Mouse (Mus musculus) limb, embryonic 14.5 days (tissue): ENCODE measurements at regions not wholly inside any gene's neighbourhood (a gene's known extent, or its start where the extent isn't known, plus 50 kb on each side); places are given as distances from the start of the nearest gene placed in this dataset.

Experiments used
- ATAC-seq: fragments of 200-750 bp; cut with Nextera tagmentation; 2 replicates; pipeline ENCODE4 v1.8.0; 2017; ENCODE audit warnings: low read depth, moderate number of reproducible peaks, moderate TSS enrichment; ENCODE audit not compliant: low FRiP score
- DNase-seq: peaks from one replicate; pipeline ENCODE4 v3.0.0-alpha.2; 2015; ENCODE audit warnings: low spot score
- H3K27ac ChIP-seq: fragments of 300-500 bp; sonication (generic); replicated peaks from 2 replicates; pipeline ENCODE4 v1.5.1; 2014; ENCODE audit warnings: low read depth, mild to moderate bottlenecking, low read length, moderate library complexity, mixed read lengths
- H3K27me3 ChIP-seq: fragments of 300-500 bp; sonication (generic); 2 replicates; pipeline ENCODE4 v1.6.1; 2014; ENCODE audit warnings: low read length, mixed read lengths; ENCODE audit not compliant: control insufficient read depth, insufficient read depth
- H3K36me3 ChIP-seq: fragments of 300-500 bp; sonication (generic); 2 replicates; pipeline ENCODE4 v1.6.1; 2014; ENCODE audit warnings: mild to moderate bottlenecking, low read length, moderate library complexity, mixed read lengths; ENCODE audit not compliant: control insufficient read depth, insufficient read depth
- H3K4me1 ChIP-seq: fragments of 300-500 bp; sonication (generic); 2 replicates; pipeline ENCODE4 v1.6.1; 2014; ENCODE audit warnings: antibody characterized with exemption, low read length, mixed read lengths; ENCODE audit not compliant: control insufficient read depth, insufficient read depth
- H3K4me2 ChIP-seq: fragments of 300-500 bp; sonication (generic); replicated peaks from 2 replicates; pipeline ENCODE4 v1.6.1; 2014; ENCODE audit warnings: low read depth, mild to moderate bottlenecking, low read length, moderate library complexity; ENCODE audit not compliant: severe bottlenecking
- H3K4me3 ChIP-seq: fragments of 300-500 bp; sonication (generic); replicated peaks from 2 replicates; pipeline ENCODE4 v1.5.1; 2014; ENCODE audit warnings: low read length
- H3K9ac ChIP-seq: fragments of 300-500 bp; sonication (generic); 2 replicates; pipeline ENCODE4 v1.6.1; 2014; ENCODE audit warnings: mild to moderate bottlenecking, low read depth, low read length, moderate library complexity; ENCODE audit not compliant: severe bottlenecking
- H3K9me3 ChIP-seq: fragments of 300-500 bp; sonication (generic); 2 replicates; pipeline ENCODE4 v1.6.1; 2016; ENCODE audit warnings: low read length; ENCODE audit not compliant: control insufficient read depth
- POLR2A ChIP-seq: fragments of 200-500 bp; IDR thresholded peaks from 2 replicates; pipeline ENCODE4 v1.8.0; 2012; ENCODE audit warnings: inconsistent platforms, mild to moderate bottlenecking, moderate library complexity, borderline replicate concordance; ENCODE audit not compliant: insufficient read depth, insufficient read length; ENCODE audit errors: extremely low read depth
- WGBS: fragments of 180-500 bp; shearing (Covaris S2); extraction: QIAGEN DNeasy Blood & Tissue Kit; methylation state at CpG from one replicate; pipeline ENCODE4 v1.1.7; 2014; 5-methylcytosine and 5-hydroxymethylcytosine counted together

DNA sequence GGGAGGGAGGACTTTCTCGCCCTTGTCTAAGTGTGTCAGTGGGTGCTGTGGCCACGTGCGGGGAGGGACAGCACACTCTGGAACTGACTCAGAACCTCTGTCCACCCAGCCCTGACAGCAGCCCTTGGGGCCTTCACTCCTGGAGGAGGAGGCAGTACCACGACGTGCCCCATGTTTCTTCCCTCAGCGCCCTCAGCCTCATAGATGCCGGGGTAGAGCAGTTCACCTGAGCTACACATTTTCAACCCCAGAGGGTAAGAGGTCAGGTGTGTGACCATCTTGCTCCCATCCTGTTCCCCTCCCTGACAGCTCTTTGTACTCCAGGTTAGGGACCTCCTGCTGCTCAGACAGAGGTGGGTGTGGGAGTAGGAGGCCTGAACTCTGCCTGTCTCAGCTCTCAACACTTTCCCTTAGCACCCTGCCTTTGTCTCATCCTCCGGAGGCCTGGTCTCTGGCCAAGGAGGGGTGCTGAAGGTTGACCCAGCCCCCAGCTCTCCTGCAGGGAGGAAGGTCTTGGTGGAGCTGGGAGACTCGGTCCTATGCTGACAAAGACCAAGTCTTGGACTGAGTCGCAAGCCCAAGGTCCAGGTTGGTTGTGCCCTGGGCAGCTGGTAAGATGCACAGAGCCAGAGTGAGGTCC, 107.4 kb upstream of the Haao start:
- Histone ChIP-seq H3K9ac (0 out of 2 replicates have a peak overlapping the region, but pooled peaks have one; percentile 21), H3K9me3 (no peaks in the 10 kb centered on the region), H3K36me3 (no peaks in the 10 kb centered on the region), H3K27me3 (no peaks in the 10 kb centered on the region), H3K4me2 (no peak overlapping the region), H3K27ac (peak overlapping the region; percentile 85), H3K4me1 (peaks cover 49% of the 10 kb centered on the region), H3K4me3 (no peak overlapping the region)
- ATAC-seq: no peak
- 61% methylated on average over 10 of the region's 10 CpGs for WGBS
- no peak for DNase-seq
- no peak for TF ChIP-seq POLR2A

GRCm38 (mm10) chr17:83954291-83955057, 106.7 kb upstream of the Haao start:
- Histone ChIP-seq H3K9ac (0 out of 2 replicates have a peak overlapping the region, but pooled peaks have one; percentile 21), H3K27ac (peak overlapping the region; percentile 85), H3K27me3 (no peaks in the 10 kb centered on the region), H3K4me2 (no peak overlapping the region), H3K9me3 (no peaks in the 10 kb centered on the region), H3K36me3 (no peaks in the 10 kb centered on the region), H3K4me3 (no peak overlapping the region), H3K4me1 (peaks cover 46% of the 10 kb centered on the region)
- no peak for TF ChIP-seq POLR2A
- ATAC-seq (peak; percentile 55), DNase-seq (peak; percentile 72)
- 15% methylated on average over 16 of the region's 16 CpGs for WGBS

DNA sequence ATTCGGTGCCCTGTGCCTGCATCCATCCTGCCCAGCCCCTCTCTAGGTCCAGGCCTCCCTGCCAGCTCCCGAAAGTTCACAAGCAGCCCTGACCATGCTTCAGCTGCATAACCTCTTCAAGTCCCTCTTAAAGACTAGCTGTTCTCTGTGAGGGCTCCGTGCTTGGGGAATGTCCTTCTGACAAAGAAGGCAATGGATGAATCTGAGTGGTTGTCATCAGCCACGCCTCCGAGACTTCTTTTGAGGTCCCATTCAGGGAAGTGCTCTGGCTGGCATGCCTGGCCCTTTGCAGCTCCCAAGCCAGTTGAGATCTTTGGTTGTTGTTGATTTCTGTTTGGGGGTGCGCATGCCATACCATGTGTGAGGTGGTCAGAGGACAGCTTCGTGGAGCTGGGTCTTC, 105.9 kb upstream of the Haao start:
- Histone ChIP-seq H3K27ac (peak overlapping the region; percentile 85), H3K27me3 (no peaks in the 10 kb centered on the region), H3K4me3 (no peak overlapping the region), H3K4me2 (no peak overlapping the region), H3K36me3 (no peaks in the 10 kb centered on the region), H3K9me3 (no peaks in the 10 kb centered on the region), H3K4me1 (peaks cover 45% of the 10 kb centered on the region), H3K9ac (no peak overlapping the region)
- DNase-seq (no peak), ATAC-seq (no peak)
- 65% methylated on average over 7 of the region's 7 CpGs for WGBS
- no peak for TF ChIP-seq POLR2A

GRCm38 (mm10) chr17:83946718-83947117, 99.0 kb upstream of the Haao start:
- H3K4me2 ChIP-seq: no peak overlapping the region
- H3K27me3 ChIP-seq: no peaks in the 10 kb centered on the region
- ATAC-seq (no peak), DNase-seq (no peak)
- H3K36me3 ChIP-seq: no peaks in the 10 kb centered on the region
- H3K4me1 ChIP-seq: peaks cover 16% of the 10 kb centered on the region
- H3K9ac ChIP-seq: no peak overlapping the region
- 28% methylated on average over 4 of the region's 4 CpGs for WGBS
- H3K4me3 ChIP-seq: no peak overlapping the region
- TF ChIP-seq POLR2A: no peak
- no peaks in the 10 kb centered on the region for H3K9me3 ChIP-seq
- no peak overlapping the region; the same call in 1 of the 2 replicates for H3K27ac ChIP-seq

DNA sequence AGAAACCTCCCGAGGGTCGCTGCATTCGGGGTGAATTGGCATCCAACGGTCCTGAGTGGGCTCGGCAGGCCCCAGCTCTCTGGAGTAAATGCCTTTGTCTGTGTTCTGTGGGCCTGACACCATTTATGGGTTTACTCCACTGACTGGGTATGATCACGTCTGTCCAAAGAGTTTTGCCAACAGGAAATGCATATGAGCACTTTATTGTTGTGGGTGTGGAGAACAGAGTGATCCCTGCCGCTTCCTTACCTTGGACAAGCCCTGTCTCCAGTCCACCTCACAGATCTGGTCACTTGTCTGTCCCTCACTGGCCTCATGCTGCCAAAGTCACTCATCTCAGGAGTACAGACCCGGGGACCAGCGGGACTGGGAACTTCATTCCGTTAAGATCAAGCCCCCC, 91.6 kb upstream of the Haao start:
- Histone ChIP-seq H3K4me3 (no peak overlapping the region), H3K9ac (no peak overlapping the region), H3K27me3 (no peaks in the 10 kb centered on the region), H3K4me2 (no peak overlapping the region), H3K4me1 (peaks cover 34% of the 10 kb centered on the region), H3K9me3 (no peaks in the 10 kb centered on the region), H3K27ac (peak overlapping the region; percentile 90), H3K36me3 (no peaks in the 10 kb centered on the region)
- TF ChIP-seq POLR2A: no peak
- 55% methylated on average over 10 of the region's 10 CpGs for WGBS
- DNase-seq: no peak
- no peak for ATAC-seq
